Mouse (Mus musculus): Measurements from ENCODE around the gene Yars. TPM values are rescaled to one million over a fixed set of nuclear protein-coding genes. Genes with fewer than 3 reads are reported as not detected.
A peak's percentile ranks its signal among the peaks of the same experiment; 100 is the strongest.

Yars gene
- 92.9 and 97.2 TPM in 2 replicates for polyA plus RNA-seq (2014; fragmentation: Nextera tagmentation; extraction: Ambion mirVana)

GRCm38 (mm10) chr4:129189542-129190519 is at the start of gene Yars, which contains the start of gene S100pbp:
Gene Yars, plus strand, starts transcription at chr4:129189760.
Gene S100pbp, minus strand, starts transcription at chr4:129189727.
- peak within 1 kb of the TSS; percentile 89 for H3K27ac ChIP-seq (ENCODE audit: low read depth)
- DNase-seq (ENCODE audit: low spot score) (peak; percentile 98), ATAC-seq (replicated peaks; ENCODE audit: low FRiP score, low TSS enrichment, low read depth) (peak; percentile 87)
- H3K36me3 ChIP-seq (ENCODE audit: control insufficient read depth, insufficient read depth, low read length), result peaks cover 11% of the 10 kb centered on the region; the same call in 1 of the 2 replicates
- H3K4me1 ChIP-seq (replicated peaks; ENCODE audit: control insufficient read depth, insufficient read depth, low read length), result peaks cover 25% of the 10 kb centered on the region
- WGBS, result under 1% methylated on average over 58 of the region's 58 CpGs
- no peaks in the 10 kb centered on the region for H3K27me3 ChIP-seq (replicated peaks; ENCODE audit: control insufficient read depth, insufficient read depth, low read length)
- H3K4me3 ChIP-seq (ENCODE audit: low read depth, low read length), result peak within 1 kb of the TSS; percentile 55
- no peaks in the 10 kb centered on the region for H3K9me3 ChIP-seq (ENCODE audit: control insufficient read depth, low read length)
- peak within 1 kb of the TSS; percentile 54 for H3K9ac ChIP-seq (ENCODE audit: low read length)
- peak within 1 kb of the TSS; percentile 71 for H3K4me2 ChIP-seq (ENCODE audit: low read length)

- ATAC-seq (replicated peaks; ENCODE audit: low FRiP score, low TSS enrichment, low read depth), result no peak
- Histone ChIP-seq H3K9me3 (ENCODE audit: control insufficient read depth, low read length) (no peaks in the 10 kb centered on the region), H3K36me3 (ENCODE audit: control insufficient read depth, insufficient read depth, low read length) (0 out of 2 replicates have a peak, but pooled peaks cover 2% of the 10 kb centered on the region), H3K9ac (ENCODE audit: low read length) (no peak overlapping the region), H3K27ac (ENCODE audit: low read depth) (no peak overlapping the region), H3K4me2 (ENCODE audit: low read length) (no peak overlapping the region), H3K27me3 (replicated peaks; ENCODE audit: control insufficient read depth, insufficient read depth, low read length) (peaks cover 27% of the 10 kb centered on the region), H3K4me3 (ENCODE audit: low read depth, low read length) (no peak overlapping the region), H3K4me1 (replicated peaks; ENCODE audit: control insufficient read depth, insufficient read depth, low read length) (0 out of 2 replicates have a peak, but pooled peaks cover 10% of the 10 kb centered on the region)
- no peak for DNase-seq (ENCODE audit: low spot score)
- 81% methylated on average over 4 of the region's 4 CpGs for WGBS
Measured at GRCm38 (mm10) chr4:129140808-129141207, 48.8 kb upstream of the Yars start.

GRCm38 (mm10) chr4:129141560-129142438 is 47.8 kb upstream of the Yars start:
- Histone ChIP-seq H3K9ac (ENCODE audit: low read length) (no peak overlapping the region), H3K4me1 (replicated peaks; ENCODE audit: control insufficient read depth, insufficient read depth, low read length) (peaks cover 13% of the 10 kb centered on the region; the same call in 1 of the 2 replicates), H3K4me3 (ENCODE audit: low read depth, low read length) (no peak overlapping the region), H3K36me3 (ENCODE audit: control insufficient read depth, insufficient read depth, low read length) (0 out of 2 replicates have a peak, but pooled peaks cover 2% of the 10 kb centered on the region), H3K27me3 (replicated peaks; ENCODE audit: control insufficient read depth, insufficient read depth, low read length) (peaks cover 20% of the 10 kb centered on the region), H3K4me2 (ENCODE audit: low read length) (no peak overlapping the region), H3K27ac (ENCODE audit: low read depth) (no peak overlapping the region), H3K9me3 (ENCODE audit: control insufficient read depth, low read length) (no peaks in the 10 kb centered on the region)
- WGBS, result 77% methylated on average over 17 of the region's 17 CpGs
- DNase-seq (ENCODE audit: low spot score), result no peak
- no peak for ATAC-seq (replicated peaks; ENCODE audit: low FRiP score, low TSS enrichment, low read depth)

GRCm38 (mm10) chr4:129142439-129143045 is 47.0 kb upstream of the Yars start:
- DNase-seq (ENCODE audit: low spot score), result no peak
- peaks cover 13% of the 10 kb centered on the region; the same call in 1 of the 2 replicates for H3K27me3 ChIP-seq (replicated peaks; ENCODE audit: control insufficient read depth, insufficient read depth, low read length)
- no peak overlapping the region for H3K4me2 ChIP-seq (ENCODE audit: low read length)
- 0 out of 2 replicates have a peak, but pooled peaks cover 2% of the 10 kb centered on the region for H3K36me3 ChIP-seq (ENCODE audit: control insufficient read depth, insufficient read depth, low read length)
- no peaks in the 10 kb centered on the region for H3K9me3 ChIP-seq (ENCODE audit: control insufficient read depth, low read length)
- H3K4me1 ChIP-seq (replicated peaks; ENCODE audit: control insufficient read depth, insufficient read depth, low read length), result peaks cover 14% of the 10 kb centered on the region; the same call in 1 of the 2 replicates
- H3K4me3 ChIP-seq (ENCODE audit: low read depth, low read length), result no peak overlapping the region
- WGBS, result 92% methylated on average over 11 of the region's 11 CpGs
- no peak for ATAC-seq (replicated peaks; ENCODE audit: low FRiP score, low TSS enrichment, low read depth)
- no peak overlapping the region for H3K9ac ChIP-seq (ENCODE audit: low read length)
- no peak overlapping the region for H3K27ac ChIP-seq (ENCODE audit: low read depth)

GRCm38 (mm10) chr4:129143509-129143908 is 46.1 kb upstream of the Yars start:
- WGBS, result 80% methylated on average over 5 of the region's 5 CpGs
- no peaks in the 10 kb centered on the region for H3K9me3 ChIP-seq (ENCODE audit: control insufficient read depth, low read length)
- ATAC-seq (replicated peaks; ENCODE audit: low FRiP score, low TSS enrichment, low read depth) (no peak), DNase-seq (ENCODE audit: low spot score) (no peak)
- H3K4me3 ChIP-seq (ENCODE audit: low read depth, low read length), result no peak overlapping the region
- no peak overlapping the region for H3K27ac ChIP-seq (ENCODE audit: low read depth)
- 0 out of 2 replicates have a peak, but pooled peaks cover 5% of the 10 kb centered on the region for H3K27me3 ChIP-seq (replicated peaks; ENCODE audit: control insufficient read depth, insufficient read depth, low read length)
- peaks cover 5% of the 10 kb centered on the region for H3K36me3 ChIP-seq (ENCODE audit: control insufficient read depth, insufficient read depth, low read length)
- no peak overlapping the region for H3K4me2 ChIP-seq (ENCODE audit: low read length)
- H3K9ac ChIP-seq (ENCODE audit: low read length), result no peak overlapping the region
- peaks cover 14% of the 10 kb centered on the region; the same call in 1 of the 2 replicates for H3K4me1 ChIP-seq (replicated peaks; ENCODE audit: control insufficient read depth, insufficient read depth, low read length)

- ATAC-seq (replicated peaks; ENCODE audit: low FRiP score, low TSS enrichment, low read depth), result peak; percentile 72
- no peak overlapping the region for H3K4me3 ChIP-seq (ENCODE audit: low read depth, low read length)
- peaks cover 16% of the 10 kb centered on the region for H3K36me3 ChIP-seq (ENCODE audit: control insufficient read depth, insufficient read depth, low read length)
- H3K4me1 ChIP-seq (replicated peaks; ENCODE audit: control insufficient read depth, insufficient read depth, low read length), result peaks cover 14% of the 10 kb centered on the region; the same call in 1 of the 2 replicates
- no peaks in the 10 kb centered on the region for H3K27me3 ChIP-seq (replicated peaks; ENCODE audit: control insufficient read depth, insufficient read depth, low read length)
- H3K9ac ChIP-seq (ENCODE audit: low read length), result no peak overlapping the region
- no peak for DNase-seq (ENCODE audit: low spot score)
- no peak overlapping the region for H3K4me2 ChIP-seq (ENCODE audit: low read length)
- no peaks in the 10 kb centered on the region for H3K9me3 ChIP-seq (ENCODE audit: control insufficient read depth, low read length)
- WGBS, result 44% methylated on average over 16 of the region's 16 CpGs
- peak overlapping the region; percentile 20; the same call in 1 of the 2 replicates for H3K27ac ChIP-seq (ENCODE audit: low read depth)
Measured at GRCm38 (mm10) chr4:129144401-129145367, 44.9 kb upstream of the Yars start.

GRCm38 (mm10) chr4:129145411-129145810 is 44.1 kb upstream of the Yars start:
- 57% methylated on average over 4 of the region's 4 CpGs for WGBS
- Histone ChIP-seq H3K9me3 (ENCODE audit: control insufficient read depth, low read length) (no peaks in the 10 kb centered on the region), H3K36me3 (ENCODE audit: control insufficient read depth, insufficient read depth, low read length) (peaks cover 24% of the 10 kb centered on the region), H3K4me1 (replicated peaks; ENCODE audit: control insufficient read depth, insufficient read depth, low read length) (peaks cover 14% of the 10 kb centered on the region; the same call in 1 of the 2 replicates), H3K27ac (ENCODE audit: low read depth) (peak overlapping the region; percentile 8; the same call in 1 of the 2 replicates), H3K4me3 (ENCODE audit: low read depth, low read length) (no peak overlapping the region), H3K4me2 (ENCODE audit: low read length) (no peak overlapping the region), H3K9ac (ENCODE audit: low read length) (no peak overlapping the region), H3K27me3 (replicated peaks; ENCODE audit: control insufficient read depth, insufficient read depth, low read length) (no peaks in the 10 kb centered on the region)
- ATAC-seq (replicated peaks; ENCODE audit: low FRiP score, low TSS enrichment, low read depth) (no peak), DNase-seq (ENCODE audit: low spot score) (peak; percentile 38)

Measured in intestine, embryonic 14.5 days (tissue).